Mouse (Mus musculus): Measurements from ENCODE around the gene Fpgs. TPM values are rescaled to one million over a fixed set of nuclear protein-coding genes. Genes with fewer than 3 reads are reported as not detected.

Gene Fpgs
- polyA plus RNA-seq, 2 experiments: 30.7 to 75.7 TPM

DNA sequence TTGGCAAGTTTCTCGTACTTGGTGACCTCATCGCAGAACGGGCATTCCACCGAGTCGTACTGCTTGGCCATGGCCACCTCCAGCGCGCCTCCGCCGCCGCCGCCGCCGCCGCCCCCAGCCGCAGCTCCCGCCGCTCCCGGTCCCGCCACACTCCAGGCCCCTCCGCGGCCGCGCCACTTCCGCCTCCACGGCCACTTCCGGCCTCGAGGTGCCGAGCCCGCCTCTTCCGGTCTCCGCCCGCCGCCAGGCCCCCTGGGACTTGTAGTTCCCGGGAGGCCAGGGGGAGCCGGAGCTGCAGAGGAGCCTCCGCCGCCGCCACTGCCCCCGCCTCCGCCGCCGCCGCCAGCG, 8.6 kb upstream of the Fpgs start:
- H3K9me3 ChIP-seq (ENCODE audit: control insufficient read depth, low read length): no peaks in the 10 kb centered on the region
- TF ChIP-seq POLR2A (IDR thresholded peaks at IDR 0.05; ENCODE audit: borderline replicate concordance, extremely low read depth, insufficient read depth, insufficient read length): no peak
- no peaks in the 10 kb centered on the region for H3K27me3 ChIP-seq (ENCODE audit: control insufficient read depth, insufficient read depth, low read length)
- peak overlapping the region; percentile 88 for H3K4me3 ChIP-seq (replicated peaks; ENCODE audit: low read length)
- peak overlapping the region; percentile 95 for H3K27ac ChIP-seq (replicated peaks; ENCODE audit: low read depth, low read length)
- ATAC-seq (ENCODE audit: low FRiP score, low read depth): peak; percentile 88
- peak overlapping the region; percentile 84 for H3K9ac ChIP-seq (ENCODE audit: low read depth, low read length, severe bottlenecking)
- H3K36me3 ChIP-seq (ENCODE audit: control insufficient read depth, insufficient read depth, low read length): peaks cover 37% of the 10 kb centered on the region
- peak overlapping the region; percentile 79 for H3K4me2 ChIP-seq (replicated peaks; ENCODE audit: low read depth, low read length, severe bottlenecking)
- under 1% methylated on average over 21 of the region's 44 CpGs for WGBS
- DNase-seq (ENCODE audit: low spot score): peak; percentile 86
- H3K4me1 ChIP-seq (ENCODE audit: control insufficient read depth, insufficient read depth, low read length): peaks cover 16% of the 10 kb centered on the region

DNA sequence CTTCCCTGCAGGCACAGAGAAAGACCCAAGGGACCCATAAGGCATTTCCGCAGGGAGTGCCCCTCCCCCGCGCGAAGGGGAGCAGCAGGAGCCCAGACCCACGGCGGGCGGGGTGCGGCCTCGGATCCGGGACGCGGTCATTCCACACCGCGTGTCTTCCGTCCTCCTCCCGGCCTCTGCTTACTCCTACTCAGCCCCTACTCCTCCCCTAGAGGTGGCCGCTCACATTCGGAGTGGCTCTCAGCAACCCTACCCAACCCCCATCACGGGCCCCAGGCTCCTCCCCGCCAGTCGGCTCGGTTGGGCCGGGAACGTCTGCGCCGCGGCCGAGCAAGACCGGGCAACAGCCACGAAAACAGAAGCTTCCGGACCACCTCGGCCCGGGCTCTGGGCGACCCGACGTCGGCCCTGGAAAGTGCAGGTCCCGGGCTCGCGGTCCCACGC, 8.2 kb upstream of the Fpgs start:
- ATAC-seq (ENCODE audit: low FRiP score, low read depth) (peak; percentile 38; the same call in 1 of the 2 replicates), DNase-seq (ENCODE audit: low spot score) (peak; percentile 54)

DNA sequence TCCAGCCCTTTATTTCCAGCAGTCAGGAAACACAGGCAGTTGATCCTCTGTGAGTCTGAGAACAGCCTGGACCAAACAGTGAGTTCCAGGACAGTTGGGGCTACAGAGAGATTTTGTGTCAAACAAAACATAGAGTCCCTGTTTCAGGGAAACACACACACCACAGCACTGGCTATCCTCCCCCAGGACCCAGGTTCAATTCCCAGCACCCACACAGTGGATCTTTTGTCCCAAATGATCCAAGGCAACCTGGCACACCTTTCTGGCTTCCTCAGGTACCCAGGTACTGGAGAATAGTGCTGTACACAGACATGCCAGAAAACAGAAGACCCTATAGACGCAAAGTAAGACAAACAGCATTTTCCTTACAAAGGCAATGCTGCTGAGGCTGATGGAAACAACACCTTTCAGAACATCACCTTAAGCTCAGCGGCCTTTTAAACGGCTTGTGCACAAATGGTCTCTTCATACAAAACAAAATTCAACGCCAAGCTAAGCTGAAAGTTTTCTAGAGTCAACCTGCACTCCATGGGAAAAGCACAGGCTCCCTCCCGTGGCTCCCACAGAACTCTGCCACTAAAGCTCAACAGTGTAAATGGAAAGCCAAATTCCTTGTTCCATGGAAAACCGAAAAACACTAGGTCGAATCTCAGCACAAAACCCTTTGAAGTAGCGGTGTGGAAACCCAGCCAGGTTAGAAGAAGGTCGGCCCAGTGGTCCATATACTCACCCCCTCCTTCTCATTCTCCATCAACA, 7.5 kb upstream of the Fpgs start:
- Histone ChIP-seq H3K4me1 (ENCODE audit: control insufficient read depth, insufficient read depth, low read length) (peaks cover 16% of the 10 kb centered on the region), H3K9me3 (ENCODE audit: control insufficient read depth, low read length) (no peaks in the 10 kb centered on the region), H3K4me3 (replicated peaks; ENCODE audit: low read length) (peak overlapping the region; percentile 88), H3K9ac (ENCODE audit: low read depth, low read length, severe bottlenecking) (peak overlapping the region; percentile 84), H3K27ac (replicated peaks; ENCODE audit: low read depth, low read length) (peak overlapping the region; percentile 95), H3K4me2 (replicated peaks; ENCODE audit: low read depth, low read length, severe bottlenecking) (peak overlapping the region; percentile 79), H3K36me3 (ENCODE audit: control insufficient read depth, insufficient read depth, low read length) (peaks cover 47% of the 10 kb centered on the region), H3K27me3 (ENCODE audit: control insufficient read depth, insufficient read depth, low read length) (no peaks in the 10 kb centered on the region)
- ATAC-seq (ENCODE audit: low FRiP score, low read depth) (no peak), DNase-seq (ENCODE audit: low spot score) (no peak)
- no peak for TF ChIP-seq POLR2A (IDR thresholded peaks at IDR 0.05; ENCODE audit: borderline replicate concordance, extremely low read depth, insufficient read depth, insufficient read length)
- 27% methylated on average over 9 of the region's 9 CpGs for WGBS

More for the DNA sequence above, 8.2 kb upstream of the Fpgs start:
- no peaks in the 10 kb centered on the region for H3K27me3 ChIP-seq (ENCODE audit: control insufficient read depth, insufficient read depth, low read length)
- peak overlapping the region; percentile 79 for H3K4me2 ChIP-seq (replicated peaks; ENCODE audit: low read depth, low read length, severe bottlenecking)
- peak overlapping the region; percentile 84 for H3K9ac ChIP-seq (ENCODE audit: low read depth, low read length, severe bottlenecking)
- H3K9me3 ChIP-seq (ENCODE audit: control insufficient read depth, low read length): no peaks in the 10 kb centered on the region
- no peak for TF ChIP-seq POLR2A (IDR thresholded peaks at IDR 0.05; ENCODE audit: borderline replicate concordance, extremely low read depth, insufficient read depth, insufficient read length)
- peaks cover 41% of the 10 kb centered on the region for H3K36me3 ChIP-seq (ENCODE audit: control insufficient read depth, insufficient read depth, low read length)
- WGBS: under 1% methylated on average over 41 of the region's 41 CpGs
- H3K27ac ChIP-seq (replicated peaks; ENCODE audit: low read depth, low read length): peak overlapping the region; percentile 95
- peaks cover 16% of the 10 kb centered on the region for H3K4me1 ChIP-seq (ENCODE audit: control insufficient read depth, insufficient read depth, low read length)
- peak overlapping the region; percentile 88 for H3K4me3 ChIP-seq (replicated peaks; ENCODE audit: low read length)

DNA sequence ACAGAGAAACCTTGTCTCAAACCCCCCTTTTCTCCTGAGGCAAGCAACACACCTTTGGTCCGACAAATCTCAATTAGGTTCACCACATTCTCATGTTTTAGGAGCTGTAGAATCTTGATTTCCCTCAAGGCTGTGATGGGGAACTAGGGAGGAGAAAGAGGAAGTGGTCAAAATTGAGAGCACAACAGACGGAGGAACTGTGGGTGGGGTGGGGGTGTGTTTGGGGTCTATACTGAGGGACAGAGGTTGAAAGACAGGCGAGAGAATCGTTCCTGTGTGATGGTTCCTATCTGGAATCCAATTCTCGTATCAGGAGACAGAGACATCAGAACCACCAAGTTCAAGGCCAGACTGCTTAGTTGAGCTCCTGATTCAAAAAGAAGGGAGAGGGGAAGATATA, 6.5 kb upstream of the Fpgs start:
- 89% methylated on average over 5 of the region's 5 CpGs for WGBS
- H3K36me3 ChIP-seq (ENCODE audit: control insufficient read depth, insufficient read depth, low read length): peaks cover 58% of the 10 kb centered on the region

DNA sequence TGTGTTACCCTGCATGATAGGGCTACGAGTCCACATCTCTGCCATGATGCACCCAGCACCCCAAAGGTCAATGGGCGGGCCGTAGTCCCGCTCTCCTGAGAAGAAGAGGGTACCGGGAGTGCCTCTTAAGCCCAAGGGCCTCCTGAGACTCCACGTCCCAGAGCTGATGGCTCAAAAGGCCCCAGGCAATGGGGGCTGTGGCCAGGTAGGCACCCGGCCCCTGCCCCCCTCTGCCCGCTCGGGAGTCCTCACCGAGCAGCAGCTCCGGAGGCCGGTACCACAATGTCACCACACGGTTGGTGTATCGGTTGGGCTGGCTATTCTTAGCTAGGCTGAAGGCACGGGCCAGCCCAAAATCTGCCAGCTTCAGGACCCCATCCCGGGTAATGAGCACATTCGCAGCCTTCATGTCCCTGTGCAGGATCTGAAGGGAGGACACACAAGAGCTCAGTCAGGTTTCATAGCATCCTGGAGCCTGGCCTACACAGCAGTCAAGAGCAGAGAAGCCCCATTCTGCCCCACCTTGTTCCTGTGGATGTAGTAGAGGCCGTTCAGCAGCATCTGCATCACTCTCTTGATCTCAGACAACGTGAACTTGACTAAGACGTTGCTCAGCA, 5.7 kb upstream of the Fpgs start:
- no peak for TF ChIP-seq POLR2A (IDR thresholded peaks at IDR 0.05; ENCODE audit: borderline replicate concordance, extremely low read depth, insufficient read depth, insufficient read length)
- Histone ChIP-seq H3K4me3 (replicated peaks; ENCODE audit: low read length) (no peak overlapping the region), H3K27ac (replicated peaks; ENCODE audit: low read depth, low read length) (no peak overlapping the region), H3K9ac (ENCODE audit: low read depth, low read length, severe bottlenecking) (no peak overlapping the region), H3K36me3 (ENCODE audit: control insufficient read depth, insufficient read depth, low read length) (peaks cover 66% of the 10 kb centered on the region), H3K4me1 (ENCODE audit: control insufficient read depth, insufficient read depth, low read length) (peaks cover 13% of the 10 kb centered on the region), H3K9me3 (ENCODE audit: control insufficient read depth, low read length) (no peaks in the 10 kb centered on the region), H3K4me2 (replicated peaks; ENCODE audit: low read depth, low read length, severe bottlenecking) (no peak overlapping the region), H3K27me3 (ENCODE audit: control insufficient read depth, insufficient read depth, low read length) (no peaks in the 10 kb centered on the region)
- WGBS: 96% methylated on average over 20 of the region's 20 CpGs
- no peak for ATAC-seq (ENCODE audit: low FRiP score, low read depth)
- DNase-seq (ENCODE audit: low spot score): no peak

More for the DNA sequence above, 6.5 kb upstream of the Fpgs start:
- TF ChIP-seq POLR2A (IDR thresholded peaks at IDR 0.05; ENCODE audit: borderline replicate concordance, extremely low read depth, insufficient read depth, insufficient read length): no peak
- no peak overlapping the region for H3K4me3 ChIP-seq (replicated peaks; ENCODE audit: low read length)
- ATAC-seq (ENCODE audit: low FRiP score, low read depth): no peak
- H3K27ac ChIP-seq (replicated peaks; ENCODE audit: low read depth, low read length): no peak overlapping the region
- no peaks in the 10 kb centered on the region for H3K27me3 ChIP-seq (ENCODE audit: control insufficient read depth, insufficient read depth, low read length)
- DNase-seq (ENCODE audit: low spot score): no peak
- peaks cover 16% of the 10 kb centered on the region for H3K4me1 ChIP-seq (ENCODE audit: control insufficient read depth, insufficient read depth, low read length)
- H3K9ac ChIP-seq (ENCODE audit: low read depth, low read length, severe bottlenecking): no peak overlapping the region
- H3K9me3 ChIP-seq (ENCODE audit: control insufficient read depth, low read length): no peaks in the 10 kb centered on the region
- H3K4me2 ChIP-seq (replicated peaks; ENCODE audit: low read depth, low read length, severe bottlenecking): no peak overlapping the region
